21 mouse cellular contexts compared by ENCODE assay signal in the genomic region with DNA sequence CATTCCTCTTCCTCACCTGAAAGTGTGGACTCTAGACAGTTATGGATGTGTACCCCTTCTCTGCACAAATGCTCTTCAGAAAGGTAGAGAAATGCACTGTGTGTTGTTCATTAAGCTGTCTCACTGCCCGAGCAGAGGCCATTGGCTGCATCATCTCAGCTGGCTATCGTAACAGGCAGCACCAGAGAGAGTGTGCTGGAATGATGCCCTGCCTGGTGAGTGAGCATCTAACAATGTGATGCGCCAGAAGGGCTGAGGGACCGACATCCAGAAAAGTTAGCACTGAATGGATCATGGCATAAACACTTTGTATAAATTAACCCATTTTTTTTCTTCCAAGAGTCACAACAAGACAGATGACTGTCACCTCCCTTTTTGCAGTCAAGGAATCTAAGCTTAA.
DNase-seq lines count a peak whose midpoint lies in the region; ATAC-seq lines count a peak whose summit lies in the region.
"Had no signal": no experiment of that assay in that cellular context is flagged by ENCODE, and none has a peak within 500 bp of the region (broad histone marks: within the 10 kb centered on the region; RNA-seq: fewer than 3 reads in every experiment).

No protein-coding gene starts in this region.

- peak; percentile 59 to 66 for DNase-seq in cerebellum, postnatal 10 days
- peak; percentile 1 for DNase-seq in layer of hippocampus, adult 9-11 months
- no peak for DNase-seq in layer of hippocampus, postnatal 25 days (ENCODE audit: extremely low spot score in 1 of 2, low spot score in 1 of 2)
- DNase-seq in Muller cell, postnatal 12 days (ENCODE audit: inconsistent ontology term) = peak; percentile 1
- DNase-seq: adrenal gland, adult 2 months; adrenal gland, postnatal 14 days; cerebellum, adult 2 months; cerebellum, postnatal 36 days; embryo, embryonic 11 days; gastrocnemius, postnatal 10 days; gastrocnemius, postnatal 36 days; heart, adult 2 months; heart, postnatal 14 days; heart, postnatal 4 days had no signal

- ATAC-seq in cerebellum, adult (ENCODE audit: insufficient number of reproducible peaks, low FRiP score, low TSS enrichment) = no peak
- no peak for ATAC-seq in erythroblast, adult 5-6 weeks (replicated peaks; ENCODE audit: low FRiP score, poor library complexity, severe bottlenecking)
- ATAC-seq: forebrain, embryonic 13.5 days; forebrain, embryonic 16.5 days; hindbrain, postnatal 0 days; inflammation-experienced regulatory T-cells, adult 6 months; intestine, embryonic 16.5 days had no signal

Comparison
In these comparisons a context has a peak if more than half of its experiments do, and no peak if none do; other contexts are left out.
1. DNase-seq: peak in cerebellum, postnatal 10 days (2 of 2), layer of hippocampus, adult 9-11 months (single experiment) and Muller cell, postnatal 12 days (single experiment); none in layer of hippocampus, postnatal 25 days (0 of 2).